Comparison of ENCODE assay signal across 8 mouse cellular contexts in the genomic region with DNA sequence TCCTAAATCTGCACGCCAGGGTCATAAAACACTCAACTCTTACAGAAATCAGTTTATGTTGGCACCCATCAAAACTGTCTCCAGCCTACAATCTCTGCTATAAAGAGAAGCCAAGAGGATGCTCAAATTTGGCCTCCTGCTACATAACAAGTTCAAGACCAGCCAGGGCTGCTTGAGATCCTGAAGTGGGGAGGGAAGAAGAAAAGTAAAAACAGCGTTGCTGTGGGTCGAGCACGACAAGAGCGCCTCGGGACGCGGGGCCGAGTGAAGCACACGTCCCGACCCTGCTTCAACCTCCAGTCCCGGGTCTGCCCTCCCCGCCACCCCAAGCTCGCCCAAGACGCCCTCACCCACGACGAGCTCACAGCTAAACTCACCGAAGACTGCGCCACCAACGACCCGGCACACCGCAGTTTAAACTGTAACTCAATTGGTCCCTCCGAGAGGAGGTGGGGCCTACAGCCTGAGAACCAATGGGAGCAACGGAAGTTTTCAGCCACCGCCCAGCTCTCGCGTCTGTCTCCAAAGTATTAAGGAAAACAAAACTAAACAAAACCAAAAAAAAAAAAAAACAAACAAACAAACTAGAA. TPM values are rescaled to one million over a fixed set of nuclear protein-coding genes. Genes with fewer than 3 reads are reported as not detected.
DNase-seq lines count a peak whose midpoint lies in the region; ATAC-seq and TF ChIP-seq lines count a peak whose summit lies in the region.

A gene (minus strand): TSS at position 428 of the 590 bp plus-strand sequence.

- H3K9ac ChIP-seq in hindbrain, postnatal 0 days (replicated peaks; ENCODE audit: low read length): peak within 1 kb of the TSS; percentile 55

- H3K27me3 ChIP-seq in hindbrain, postnatal 0 days (ENCODE audit: insufficient read depth, low read length): no peaks in the 10 kb centered on the region
- no peaks in the 10 kb centered on the region for H3K27me3 ChIP-seq in megakaryocyte, embryonic 14.5 days (replicated peaks)

- peak; percentile 100 for ATAC-seq in common myeloid progenitor, adult 5-6 weeks (replicated peaks; ENCODE audit: low read depth, poor library complexity, severe bottlenecking)
- ATAC-seq in hindbrain, postnatal 0 days: peak; percentile 97

- no peaks in the 10 kb centered on the region for H3K36me3 ChIP-seq in hindbrain, postnatal 0 days (ENCODE audit: insufficient read depth, low read length)
- H3K36me3 ChIP-seq in megakaryocyte, embryonic 14.5 days (replicated peaks; ENCODE audit: low read length): peaks cover 40% of the 10 kb centered on the region

- no peaks in the 10 kb centered on the region for H3K9me3 ChIP-seq in hindbrain, postnatal 0 days (ENCODE audit: low read length)
- no peaks in the 10 kb centered on the region for H3K9me3 ChIP-seq in megakaryocyte, embryonic 14.5 days

- peak within 1 kb of the TSS; percentile 69 for H3K4me2 ChIP-seq in hindbrain, postnatal 0 days (ENCODE audit: low read depth, low read length)

- H3K27ac ChIP-seq in gastrocnemius, adult 2 months: peak within 1 kb of the TSS; percentile 92
- peak within 1 kb of the TSS; percentile 66; the same call in 1 of the 2 replicates for H3K27ac ChIP-seq in hindbrain, postnatal 0 days
- H3K27ac ChIP-seq in left cerebral cortex, adult 2 months: peak within 1 kb of the TSS; percentile 45

- H3K4me1 ChIP-seq in hindbrain, postnatal 0 days (ENCODE audit: insufficient read depth, low read length): 0 out of 2 replicates have a peak, but pooled peaks cover 4% of the 10 kb centered on the region
- peaks cover 34% of the 10 kb centered on the region for H3K4me1 ChIP-seq in megakaryocyte, embryonic 14.5 days

- DNase-seq in ZHBTc4 (ENCODE audit: low read depth, low spot score): peak; percentile 91
- DNase-seq in gastrocnemius, adult 2 months: peak; percentile 88
- DNase-seq in hindbrain, postnatal 0 days (ENCODE audit: low spot score): peak; percentile 85
- peak; percentile 63 to 68 for DNase-seq in left cerebral cortex, adult 2 months (ENCODE audit: extremely low spot score in 1 of 2, low spot score in 2 of 2)
- DNase-seq in right cerebral cortex, postnatal 10 days (ENCODE audit: low spot score in 2 of 2): peak; percentile 83 to 85
- DNase-seq in urinary bladder, postnatal 25 days (ENCODE audit: low spot score): peak; percentile 60

- no peak for TF ChIP-seq CTCF in gastrocnemius, adult 2 months (IDR thresholded peaks at IDR 0.05)
- TF ChIP-seq CTCF in hindbrain, postnatal 0 days (IDR thresholded peaks at IDR 0.05; ENCODE audit: low read depth): no peak
- TF ChIP-seq CTCF in left cerebral cortex, adult 2 months (IDR thresholded peaks at IDR 0.05): no peak

- intact Hi-C loops in gastrocnemius, adult 2 months (cut with DNase I): no loop called here
- intact Hi-C loops in left cerebral cortex, adult 2 months (cut with DNase I): no loop called here

- H3K4me3 ChIP-seq in gastrocnemius, adult 2 months: peak within 1 kb of the TSS; percentile 83
- peak within 1 kb of the TSS; percentile 61 for H3K4me3 ChIP-seq in hindbrain, postnatal 0 days (ENCODE audit: low read length)
- H3K4me3 ChIP-seq in left cerebral cortex, adult 2 months: peak within 1 kb of the TSS; percentile 46
- H3K4me3 ChIP-seq in megakaryocyte, embryonic 14.5 days (replicated peaks): peak within 1 kb of the TSS; percentile 97

- 2% methylated on average over 27 of the region's 27 CpGs for WGBS in hindbrain, postnatal 0 days

RNA-seq across cellular contexts. Expression of the gene that starts here (rescaled TPM):
- total RNA-seq in common myeloid progenitor, adult 5-6 weeks (2017): 35.1 and 48.4 TPM in 2 replicates
- total RNA-seq in gastrocnemius, adult 2 months (2021): 10 to 100 TPM; 45.0 to 60.9 TPM
- 21.6 and 23.6 TPM in 2 replicates for total RNA-seq in hindbrain, postnatal 0 days (2014; rRNA removed)
- polyA plus RNA-seq in hindbrain, postnatal 0 days (2015; fragmentation: Nextera tagmentation; extraction: Ambion mirVana): 80.5 and 86.8 TPM in 2 replicates
- 10 to 100 TPM; 25.5 to 29.5 TPM for total RNA-seq in left cerebral cortex, adult 2 months (2021)
- polyA plus RNA-seq in megakaryocyte, embryonic 14.5 days (2012; ENCODE audit: insufficient read depth, low replicate concordance): 2.9 and 24.0 TPM in 2 replicates

Comparison
In these comparisons a context has a peak if more than half of its experiments do, and no peak if none do; other contexts are left out.
1. Peak in every context shown above with its lines: DNase-seq, ATAC-seq, H3K4me3 ChIP-seq and H3K27ac ChIP-seq.
2. H3K4me3 ChIP-seq: peak in every context shown above with its lines; median percentile 97 in megakaryocyte, embryonic 14.5 days; 83 in gastrocnemius, adult 2 months; 61 in hindbrain, postnatal 0 days; 46 in left cerebral cortex, adult 2 months.